Mouse (Mus musculus): ENCODE results near the gene Spc24.

DNA sequence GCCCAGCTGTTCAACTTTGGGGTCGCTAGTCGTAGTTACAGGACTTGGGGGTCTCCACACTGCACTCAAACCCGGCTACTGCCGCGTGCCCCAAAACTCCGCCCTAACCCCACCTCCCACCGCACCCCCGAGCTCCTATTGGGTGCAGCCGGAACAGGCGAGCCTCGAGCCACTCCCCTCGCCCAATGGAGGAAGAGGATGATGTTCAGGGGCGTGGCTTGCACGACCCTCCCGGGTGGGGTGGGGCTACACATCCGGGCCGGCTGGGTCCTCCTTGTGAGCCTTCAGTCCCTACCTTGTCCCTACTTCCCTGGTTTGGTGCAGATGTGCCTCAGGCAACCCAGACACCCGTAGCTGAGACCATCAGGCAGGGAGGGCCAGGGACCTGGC, 36.0 kb downstream of the Spc24 start:
- no peak for TF ChIP-seq CTCF (IDR thresholded peaks at IDR 0.05; ENCODE audit: low read depth, low read length)
- TF ChIP-seq TAL1 (conservative IDR thresholded peaks at IDR 0.05; ENCODE audit: low read depth, low read length) = no peak
- no peak for TF ChIP-seq POLR2AphosphoS5 (IDR thresholded peaks at IDR 0.05; ENCODE audit: insufficient replicate concordance, low read depth, low read length)
- no peak for TF ChIP-seq GATA2 (IDR thresholded peaks at IDR 0.05; ENCODE audit: borderline replicate concordance, low read depth, low read length)
- no peak for TF ChIP-seq GATA1 (IDR thresholded peaks at IDR 0.05; ENCODE audit: borderline replicate concordance, low read length)
